ENCODE assay signal across 7 mouse cellular contexts in genomic region chr13:62685287-62685648, GRCm38 (mm10).
A peak's percentile ranks its signal among the peaks of the same experiment; 100 is the strongest.
DNase-seq lines count a peak whose midpoint lies in the region; ATAC-seq and TF ChIP-seq lines count a peak whose summit lies in the region.
"Not testable (repeated sequence)": the region's sequence is repeated elsewhere in the genome, so short reads cannot be mapped to it uniquely, and the experiment has no call there.

No protein-coding gene starts in this region.

- peak overlapping the region; percentile 78 for H3K27ac ChIP-seq in embryonic facial prominence, embryonic 10.5 days (replicated peaks)
- peak overlapping the region; percentile 70 for H3K27ac ChIP-seq in forebrain, embryonic 15.5 days (replicated peaks)
- H3K27ac ChIP-seq in hindbrain, embryonic 10.5 days, result peak overlapping the region; percentile 82
- not testable (repeated sequence) for H3K27ac ChIP-seq in kidney, embryonic 14.5 days (ENCODE audit: low read depth, low read length); liver, embryonic 11.5 days (ENCODE audit: low read depth, low read length); midbrain, embryonic 11.5 days (ENCODE audit: low read depth, low read length); olfactory bulb, adult 2 months (ENCODE audit: insufficient read depth, low read depth, low read length)

- not testable (repeated sequence) for H3K27me3 ChIP-seq in embryonic facial prominence, embryonic 10.5 days (replicated peaks; ENCODE audit: low read depth, poor library complexity, severe bottlenecking); forebrain, embryonic 15.5 days; hindbrain, embryonic 10.5 days (ENCODE audit: insufficient read depth, poor library complexity, severe bottlenecking); kidney, embryonic 14.5 days (ENCODE audit: control insufficient read depth, insufficient read depth, low read length); liver, embryonic 11.5 days (replicated peaks; ENCODE audit: control insufficient read depth, insufficient read depth, low read length); midbrain, embryonic 11.5 days (ENCODE audit: control insufficient read depth, insufficient read depth, low read length)

- H3K4me2 ChIP-seq in forebrain, embryonic 15.5 days (replicated peaks), result peak overlapping the region; percentile 38
- peak overlapping the region; percentile 30 for H3K4me2 ChIP-seq in kidney, embryonic 14.5 days (replicated peaks; ENCODE audit: low read depth, low read length)
- H3K4me2 ChIP-seq in liver, embryonic 11.5 days, result peak overlapping the region; percentile 52
- H3K4me2 ChIP-seq in midbrain, embryonic 11.5 days, result peak overlapping the region; percentile 37

- DNase-seq in embryonic facial prominence, embryonic 10.5 days (ENCODE audit: low spot score); hindbrain, embryonic 10.5 days (ENCODE audit: low spot score); liver, embryonic 11.5 days (ENCODE audit: low spot score); midbrain, embryonic 11.5 days (ENCODE audit: low spot score, missing footprints): not testable (repeated sequence)

- TF ChIP-seq POLR2A in olfactory bulb, adult 2 months (IDR thresholded peaks at IDR 0.05; ENCODE audit: insufficient read depth, low read depth, low read length), result not testable (repeated sequence)

- 36% methylated on average over 4 of the region's 4 CpGs for WGBS in embryonic facial prominence, embryonic 10.5 days
- WGBS in forebrain, embryonic 15.5 days, result 18% methylated on average over 4 of the region's 4 CpGs
- WGBS in hindbrain, embryonic 10.5 days, result 31% methylated on average over 4 of the region's 4 CpGs
- 36% methylated on average over 4 of the region's 4 CpGs for WGBS in kidney, embryonic 14.5 days
- WGBS in liver, embryonic 11.5 days, result 30% methylated on average over 4 of the region's 4 CpGs
- 32% methylated on average over 4 of the region's 4 CpGs for WGBS in midbrain, embryonic 11.5 days
- WGBS in olfactory bulb, adult 2 months, result 10% methylated on average over 4 of the region's 4 CpGs

- H3K9me3 ChIP-seq in embryonic facial prominence, embryonic 10.5 days, result peaks cover 12% of the 10 kb centered on the region; the same call in 1 of the 2 replicates
- not testable (repeated sequence) for H3K9me3 ChIP-seq in forebrain, embryonic 15.5 days; kidney, embryonic 14.5 days (ENCODE audit: control insufficient read depth, low read length); liver, embryonic 11.5 days (ENCODE audit: control insufficient read depth, low read length); midbrain, embryonic 11.5 days (ENCODE audit: control insufficient read depth, low read length)
- peaks cover 20% of the 10 kb centered on the region; the same call in 1 of the 2 replicates for H3K9me3 ChIP-seq in hindbrain, embryonic 10.5 days

- H3K4me3 ChIP-seq in embryonic facial prominence, embryonic 10.5 days, result peak overlapping the region; percentile 59
- H3K4me3 ChIP-seq in forebrain, embryonic 15.5 days, result peak overlapping the region; percentile 54
- peak overlapping the region; percentile 55 for H3K4me3 ChIP-seq in hindbrain, embryonic 10.5 days
- H3K4me3 ChIP-seq in kidney, embryonic 14.5 days (ENCODE audit: low read length), result peak overlapping the region; percentile 45
- H3K4me3 ChIP-seq in liver, embryonic 11.5 days (ENCODE audit: low read depth, low read length), result peak overlapping the region; percentile 49
- H3K4me3 ChIP-seq in midbrain, embryonic 11.5 days (ENCODE audit: low read depth, low read length), result peak overlapping the region; percentile 40
- H3K4me3 ChIP-seq in olfactory bulb, adult 2 months (ENCODE audit: insufficient read depth, low read depth, low read length), result peak overlapping the region; percentile 52

- peaks cover 30% of the 10 kb centered on the region for H3K36me3 ChIP-seq in embryonic facial prominence, embryonic 10.5 days (replicated peaks)
- H3K36me3 ChIP-seq in forebrain, embryonic 15.5 days; kidney, embryonic 14.5 days (ENCODE audit: control insufficient read depth, insufficient read depth, low read length); liver, embryonic 11.5 days (ENCODE audit: control insufficient read depth, insufficient read depth, low read length); midbrain, embryonic 11.5 days (ENCODE audit: control insufficient read depth, insufficient read depth, low read length): not testable (repeated sequence)
- H3K36me3 ChIP-seq in hindbrain, embryonic 10.5 days, result peaks cover 16% of the 10 kb centered on the region

- peak; percentile 68; the same call in 1 of the 2 replicates for ATAC-seq in forebrain, embryonic 15.5 days (replicated peaks)
- ATAC-seq in kidney, embryonic 14.5 days (ENCODE audit: low FRiP score, low TSS enrichment); liver, embryonic 11.5 days (replicated peaks; ENCODE audit: low FRiP score): not testable (repeated sequence)
- ATAC-seq in midbrain, embryonic 11.5 days (ENCODE audit: low FRiP score), result peak; percentile 59

- peak overlapping the region; percentile 51 for H3K9ac ChIP-seq in forebrain, embryonic 15.5 days (replicated peaks)
- 0 out of 2 replicates have a peak overlapping the region, but pooled peaks have one; percentile 44 for H3K9ac ChIP-seq in kidney, embryonic 14.5 days (ENCODE audit: low read depth, low read length)
- not testable (repeated sequence) for H3K9ac ChIP-seq in liver, embryonic 11.5 days (ENCODE audit: low read depth, low read length)
- peak overlapping the region; percentile 60 for H3K9ac ChIP-seq in midbrain, embryonic 11.5 days (ENCODE audit: low read length)

- H3K4me1 ChIP-seq in embryonic facial prominence, embryonic 10.5 days; forebrain, embryonic 15.5 days; hindbrain, embryonic 10.5 days (replicated peaks); kidney, embryonic 14.5 days (ENCODE audit: control insufficient read depth, insufficient read depth, low read length); liver, embryonic 11.5 days (replicated peaks; ENCODE audit: control insufficient read depth, insufficient read depth, low read length); midbrain, embryonic 11.5 days (ENCODE audit: control insufficient read depth, insufficient read depth, low read length); olfactory bulb, adult 2 months (ENCODE audit: control insufficient read depth, insufficient read depth, low read length): not testable (repeated sequence)

- not testable (repeated sequence) for TF ChIP-seq CTCF in olfactory bulb, adult 2 months (IDR thresholded peaks at IDR 0.05; ENCODE audit: insufficient read depth, low read depth, low read length)
